Mouse (Mus musculus): ENCODE results near the gene Upk3a.

The Upk3a gene

DNA sequence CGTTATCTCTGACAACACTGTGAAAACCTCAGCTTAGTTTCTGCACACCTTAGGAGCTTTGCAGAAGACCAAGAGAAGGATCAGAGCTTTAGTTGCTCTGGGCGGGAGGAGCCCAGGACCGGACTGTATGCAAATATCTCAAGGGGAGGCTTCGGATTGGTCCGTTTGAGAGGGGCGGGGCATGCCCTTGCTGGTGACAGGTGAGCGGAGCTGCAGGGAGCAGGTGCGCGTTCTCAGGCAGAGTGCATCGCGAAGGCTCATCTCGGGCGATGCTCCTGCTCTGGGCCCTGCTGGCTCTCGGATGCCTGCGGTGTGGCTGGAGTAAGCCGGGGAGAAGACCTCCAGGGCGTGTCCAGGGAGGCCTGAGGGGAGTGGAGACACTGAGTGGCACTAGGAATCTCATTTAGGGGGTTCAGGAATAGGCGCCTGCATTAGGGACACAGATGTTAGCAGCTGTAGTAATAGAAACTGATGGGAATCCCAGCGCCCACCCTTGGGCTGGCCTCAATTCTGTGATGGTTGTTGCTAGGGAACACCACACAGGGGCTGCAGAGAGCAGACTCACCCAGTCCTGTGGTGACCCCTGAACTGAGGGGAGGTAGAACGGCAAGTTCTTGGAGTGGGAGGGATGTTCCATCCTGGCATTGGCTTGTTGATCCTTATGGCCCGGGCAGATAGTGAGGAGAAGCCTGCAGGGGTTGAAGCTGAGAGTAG lies at the start of gene Upk3a:
Gene Upk3a (plus strand): TSS at position 191 of the 714 bp plus-strand sequence.
- peak; percentile 66 to 72 for DNase-seq

DNA sequence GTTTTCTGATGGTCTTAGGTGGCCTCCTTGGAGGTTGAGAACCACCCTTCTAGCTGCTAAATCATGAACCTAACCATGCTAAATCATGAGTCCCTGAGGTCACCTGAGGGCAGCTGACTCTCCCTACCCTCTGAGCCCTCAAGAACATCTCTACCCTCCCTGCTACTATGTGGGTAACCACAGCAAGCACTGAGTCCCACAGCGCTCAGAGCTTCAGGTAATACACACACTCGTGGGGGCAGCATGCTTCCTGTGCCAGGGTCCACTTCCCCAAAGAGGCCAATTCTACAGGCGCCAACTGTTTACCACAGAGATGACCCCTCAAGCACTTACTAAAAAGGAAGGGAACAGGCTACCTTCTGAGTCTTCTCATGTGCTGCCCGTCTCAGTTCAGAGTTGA lies 48.4 kb upstream of the Upk3a start:
- DNase-seq = no peak

DNA sequence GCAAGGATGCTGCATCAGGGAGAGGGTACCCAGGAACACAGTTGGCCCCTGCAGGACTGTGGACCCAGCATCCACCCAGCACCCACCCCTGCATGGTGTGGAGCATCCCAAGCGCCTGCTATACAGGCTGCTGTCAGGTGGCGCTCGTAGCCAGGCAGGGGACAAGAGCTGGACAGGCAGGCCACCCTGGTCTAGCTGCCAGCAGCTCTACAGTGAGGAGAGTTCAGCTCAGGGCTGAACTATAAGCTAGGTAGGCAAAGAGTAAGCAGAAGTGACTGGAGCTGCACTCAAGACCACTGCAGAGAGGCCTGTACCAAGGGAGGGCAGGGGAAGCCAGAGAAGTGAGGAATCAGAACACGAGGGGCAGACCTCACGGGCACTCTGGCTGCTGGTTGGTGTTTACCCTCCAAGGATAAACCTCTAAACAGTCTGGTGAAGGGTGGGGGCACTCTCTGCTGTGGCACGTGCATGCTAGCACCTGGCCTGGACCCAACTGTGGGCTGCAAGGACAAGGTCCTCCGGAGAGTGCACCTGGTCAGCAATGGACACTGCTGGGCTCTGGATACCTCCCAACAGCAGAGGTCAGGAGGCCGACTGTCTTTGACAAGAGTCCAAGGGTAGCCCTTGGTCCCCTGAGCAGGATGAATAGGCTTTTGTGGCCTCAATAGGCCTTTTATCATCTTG lies 43.9 kb upstream of the Upk3a start:
- peak; percentile 72 to 74 for DNase-seq

DNA sequence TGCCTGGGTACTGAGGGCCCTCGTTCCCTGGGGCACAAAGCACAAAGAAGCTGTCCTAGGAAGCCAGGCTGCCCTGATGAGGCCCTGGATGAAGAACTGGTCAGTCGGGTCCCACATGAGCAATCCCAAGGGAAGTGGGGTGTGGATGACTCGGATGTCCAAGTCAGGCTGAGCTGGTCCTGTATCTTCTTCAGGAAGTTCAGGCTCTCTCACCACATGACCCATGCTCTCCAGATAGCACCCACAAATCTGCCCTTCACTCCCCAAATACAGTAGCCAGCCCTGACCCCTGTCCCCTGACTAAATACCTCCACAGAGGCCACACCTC lies 43.4 kb upstream of the Upk3a start:
- DNase-seq = no peak

DNA sequence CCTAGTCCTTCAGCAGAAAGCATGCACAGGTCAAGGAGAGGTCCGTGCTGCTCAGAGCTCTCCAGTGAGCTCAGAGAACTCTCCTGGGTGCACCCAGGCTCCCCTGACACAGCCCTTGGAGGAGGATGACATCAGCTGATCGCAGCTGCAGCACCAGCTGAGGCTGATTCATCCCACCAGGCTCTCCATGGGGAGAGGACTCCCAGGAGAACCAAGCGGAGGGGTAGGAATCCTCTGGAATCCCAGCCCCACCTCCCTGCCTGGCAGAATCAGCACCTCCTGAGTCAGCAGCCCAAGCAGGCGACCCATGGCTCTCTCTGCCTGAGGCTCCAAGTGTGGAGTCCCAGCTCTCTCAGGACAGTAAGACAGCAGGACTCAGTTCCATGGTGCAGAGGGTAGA lies 41.2 kb upstream of the Upk3a start:
- no peak for DNase-seq

DNA sequence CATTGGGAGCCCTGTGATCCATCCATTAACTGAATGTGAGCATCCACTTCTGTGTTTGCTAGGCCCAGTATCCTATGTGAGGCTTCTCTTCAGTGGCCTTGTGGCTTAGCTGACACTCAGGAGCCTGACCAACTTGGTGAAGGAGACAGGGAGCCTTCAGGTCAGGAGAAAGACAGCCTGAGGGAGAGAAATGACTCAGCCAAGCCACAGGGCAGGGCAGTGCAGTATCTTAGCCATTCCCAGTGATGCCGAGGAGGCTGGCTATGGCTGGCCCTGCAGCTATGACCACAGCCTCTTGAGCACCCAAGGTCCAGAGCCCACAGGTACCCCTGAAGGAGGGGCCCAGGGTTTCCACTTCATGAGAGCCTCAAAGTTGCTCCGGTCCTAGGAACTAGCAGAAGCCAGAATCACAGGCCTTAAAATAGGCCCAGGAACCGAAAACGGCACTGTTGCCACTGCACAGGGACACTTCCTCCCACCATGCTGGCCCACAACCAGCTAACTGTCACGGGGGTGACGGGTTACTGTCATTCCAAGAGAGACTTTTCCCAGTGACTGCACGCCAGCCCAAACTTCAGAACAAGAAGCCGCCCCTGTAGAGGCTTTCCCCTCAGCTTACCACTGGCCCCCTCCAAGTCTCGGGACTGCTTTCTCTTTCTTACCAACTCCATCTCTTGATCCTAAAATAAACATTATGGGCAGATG lies 35.2 kb upstream of the Upk3a start:
- no peak for DNase-seq

DNA sequence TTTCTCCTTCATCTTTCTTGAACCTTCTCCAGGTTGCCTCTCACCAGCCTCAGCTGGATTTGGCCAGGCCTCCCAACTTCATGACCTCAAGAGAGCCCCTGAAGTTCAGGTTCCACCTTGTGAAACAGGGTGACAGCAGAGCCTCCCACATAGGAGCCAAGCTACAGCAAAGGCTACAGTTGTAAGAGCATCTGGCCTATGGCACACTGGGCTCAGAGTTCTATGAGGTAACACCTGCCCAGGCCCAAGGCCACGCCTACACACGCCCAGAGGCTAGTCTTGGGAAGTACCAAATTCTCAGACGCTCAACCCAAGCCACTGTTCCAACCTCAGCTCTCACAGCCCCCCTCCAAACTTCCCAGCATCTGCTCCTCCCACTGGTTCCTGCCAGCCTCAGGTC lies 34.1 kb upstream of the Upk3a start:
- no peak for DNase-seq

DNA sequence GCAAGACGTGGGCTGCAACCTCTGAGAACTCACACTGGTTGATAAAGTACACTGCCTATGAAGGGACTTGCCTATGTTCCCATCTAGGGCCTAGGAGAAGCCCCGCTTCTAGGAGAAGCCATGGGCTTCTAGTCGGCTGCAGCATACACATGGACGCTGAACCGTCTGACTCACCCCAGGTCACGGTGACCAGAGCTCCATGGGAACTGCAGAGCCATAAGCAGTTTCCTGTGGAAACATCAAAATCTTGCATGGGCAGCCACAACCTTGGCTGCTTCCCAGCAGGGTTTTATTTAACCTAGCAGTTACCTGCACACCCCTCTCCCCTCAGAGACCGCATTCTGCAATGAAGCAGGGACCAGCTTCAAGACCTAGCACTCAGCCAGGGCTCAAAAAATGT lies 33.2 kb upstream of the Upk3a start:
- DNase-seq = no peak

DNA sequence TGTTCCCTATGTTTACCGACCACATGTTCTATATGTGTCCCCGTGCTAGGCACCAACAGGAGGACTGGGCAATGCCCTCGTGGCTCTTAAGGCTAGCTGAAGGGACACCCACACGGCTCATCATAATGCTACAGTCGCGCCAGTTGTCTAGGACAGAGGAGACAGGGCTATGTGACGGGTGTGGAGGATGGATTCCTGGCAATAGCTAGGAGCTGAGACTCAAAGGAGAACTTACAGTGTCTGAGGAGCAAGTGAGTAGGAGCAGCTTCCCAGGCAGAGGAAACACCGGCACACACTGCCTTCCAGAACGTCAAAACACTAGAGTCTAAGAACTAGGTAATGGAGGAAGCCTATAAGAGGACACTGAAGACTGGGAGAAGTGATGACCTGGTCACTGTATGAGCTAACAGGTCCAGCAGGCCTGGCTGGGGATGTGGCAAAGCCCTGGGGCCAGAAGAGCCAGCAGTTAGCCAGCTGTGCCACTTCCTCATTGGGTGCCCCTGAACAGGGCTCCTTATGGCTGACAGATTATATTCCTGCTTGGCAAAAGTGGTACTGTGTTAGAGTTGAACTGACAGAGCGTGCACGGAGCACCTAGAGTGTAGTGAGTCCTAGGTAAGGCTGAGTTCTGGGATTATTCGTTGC lies 31.3 kb upstream of the Upk3a start:
- no peak for DNase-seq

DNA sequence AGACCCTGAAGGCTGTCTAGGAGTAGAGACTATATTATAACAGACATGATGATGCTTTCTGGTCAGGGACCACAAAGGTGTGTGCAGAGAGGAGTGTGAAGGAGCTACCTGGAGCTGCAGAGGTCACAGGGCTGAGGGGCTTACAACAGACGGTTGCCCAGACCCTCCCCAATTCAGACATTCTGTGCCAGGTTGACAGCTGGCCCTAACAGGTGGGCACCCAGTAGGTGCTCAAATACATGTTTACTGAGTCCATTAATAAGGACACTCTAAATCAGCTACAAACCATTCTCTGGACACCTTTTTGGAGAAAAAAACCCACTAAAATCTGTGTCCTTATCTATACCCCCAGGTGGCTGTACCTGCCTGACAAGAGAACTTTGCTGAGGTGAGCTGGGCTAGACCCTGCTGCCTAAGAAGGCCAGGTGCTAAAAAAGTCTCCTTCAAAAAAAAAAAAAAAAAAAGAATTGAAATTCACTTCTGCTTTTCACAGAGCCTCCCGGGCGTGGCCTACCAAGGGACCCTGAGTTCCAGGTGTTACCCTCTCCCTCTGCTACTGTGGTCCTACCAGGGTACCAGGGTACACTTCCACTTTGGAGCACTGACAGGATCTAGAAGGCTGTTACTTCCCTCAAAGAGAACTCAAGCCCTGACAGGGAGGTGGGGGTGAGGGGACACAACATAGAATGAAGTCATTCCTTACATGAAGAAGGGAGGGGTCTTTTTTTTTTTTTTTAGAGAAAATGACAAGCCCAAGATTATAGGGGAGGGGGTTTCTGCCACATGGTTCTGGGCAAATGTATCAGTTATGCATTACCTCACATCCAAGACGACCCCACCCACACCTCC lies 30.5 kb upstream of the Upk3a start:
- peak in 1 of 2 experiments; percentile 71 for DNase-seq

DNA sequence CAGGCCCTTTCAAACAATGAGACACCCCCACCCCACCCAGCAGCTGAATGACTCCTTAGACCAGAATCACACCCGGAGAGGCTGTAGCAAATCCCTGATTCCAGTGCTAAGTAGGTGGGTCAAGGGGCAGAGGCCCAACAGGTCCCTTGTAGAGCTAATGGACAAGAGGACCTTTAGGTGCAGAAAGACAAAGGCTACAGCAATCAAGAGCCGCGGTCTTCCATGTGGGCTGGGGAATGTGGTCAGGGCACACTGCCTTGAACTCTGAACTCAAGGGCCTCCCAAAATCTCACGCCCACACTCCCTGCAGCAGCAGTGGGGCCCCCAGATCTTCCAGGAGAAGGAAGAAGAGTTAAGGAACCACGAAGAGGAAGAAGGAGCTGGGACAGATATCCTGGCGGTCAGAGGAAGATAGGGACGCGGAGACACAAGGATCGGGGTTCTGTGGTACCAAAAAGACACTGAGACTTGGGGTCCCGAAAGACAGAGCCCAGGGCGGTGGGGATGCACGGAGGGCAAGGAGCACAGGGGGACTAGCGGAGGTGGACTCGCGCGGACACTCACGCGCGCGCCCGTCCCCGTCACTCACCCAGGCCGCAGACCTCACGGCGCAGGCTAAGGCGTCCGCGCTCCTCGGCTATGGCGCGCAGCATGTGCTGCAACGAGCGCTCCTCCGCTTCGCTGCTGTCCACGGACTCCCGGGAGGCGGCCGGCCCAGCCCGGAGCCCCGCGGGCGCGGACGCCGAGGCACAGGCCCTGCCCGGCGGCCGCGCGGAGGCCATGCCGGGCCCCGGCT lies 29.7 kb upstream of the Upk3a start:
- DNase-seq = peak; percentile 67 to 70

DNA sequence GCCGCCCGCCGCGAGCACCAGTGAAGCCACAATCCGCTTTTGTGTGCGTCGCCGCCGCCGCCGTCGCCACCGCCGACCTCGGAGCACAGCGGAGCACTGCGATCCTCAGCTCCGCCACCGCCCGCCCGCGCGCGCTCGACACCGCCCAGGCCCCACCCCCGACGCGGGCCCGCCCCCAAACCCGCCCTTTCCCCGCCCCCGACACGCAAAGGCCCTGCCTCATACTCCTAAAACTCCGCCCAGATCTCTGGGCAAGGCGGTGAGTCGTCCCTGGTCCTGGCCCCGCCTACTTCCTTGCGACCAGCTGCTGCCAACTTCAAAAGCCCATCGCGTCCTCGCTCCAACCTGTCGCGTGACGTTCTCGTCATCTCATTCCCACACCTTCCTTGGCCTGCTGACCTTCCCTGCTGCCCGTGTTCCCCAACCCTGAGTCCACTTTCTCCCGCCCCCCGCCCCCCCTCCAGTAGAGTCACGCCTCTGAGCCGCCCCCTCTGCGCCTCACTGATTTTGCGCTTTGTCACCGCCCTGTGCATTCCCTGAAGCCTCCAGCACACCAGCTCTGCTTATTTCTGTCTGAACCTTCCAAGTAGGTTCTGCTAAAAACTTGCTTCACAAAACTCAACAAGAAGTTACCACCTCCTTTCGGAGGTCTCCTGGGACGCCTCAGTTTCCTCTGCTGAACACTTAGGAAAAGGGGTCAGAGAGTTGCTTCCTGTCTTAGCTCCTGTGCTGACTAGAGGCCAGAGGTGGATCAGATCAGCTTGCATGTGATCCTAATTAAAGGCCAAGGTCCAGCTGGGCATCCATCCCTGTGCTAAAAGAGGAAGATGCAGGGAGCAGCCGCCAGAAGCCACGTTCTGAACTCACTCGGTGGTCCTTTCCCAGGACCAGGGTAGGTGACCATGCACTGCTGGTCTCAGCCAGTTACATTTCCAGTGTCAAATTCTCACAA lies 28.8 kb upstream of the Upk3a start, which contains the start of gene 5031439G07Rik:
Gene 5031439G07Rik (minus strand): TSS at position 678 of the 952 bp plus-strand sequence.
- DNase-seq = peak; percentile 89 to 90

DNA sequence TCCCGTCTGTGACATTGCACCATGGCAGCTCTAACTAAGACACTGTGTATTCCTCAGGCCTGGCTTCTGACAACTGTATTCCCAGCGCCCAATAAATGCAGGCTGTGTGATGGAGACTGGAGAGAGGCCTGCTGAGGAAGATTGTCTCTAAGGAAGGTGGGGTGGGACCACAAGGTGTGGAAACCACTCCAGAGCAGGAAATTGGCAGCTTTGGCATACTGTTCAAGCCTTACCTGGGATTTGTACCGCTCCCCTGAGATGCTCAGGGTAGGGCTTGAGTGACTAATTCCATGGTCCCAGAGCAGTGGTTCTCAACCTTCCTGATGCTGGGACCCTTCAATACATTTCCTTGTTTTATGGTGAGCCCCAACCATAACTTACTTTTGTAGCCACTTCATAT lies 27.8 kb upstream of the Upk3a start:
- no peak for DNase-seq

DNA sequence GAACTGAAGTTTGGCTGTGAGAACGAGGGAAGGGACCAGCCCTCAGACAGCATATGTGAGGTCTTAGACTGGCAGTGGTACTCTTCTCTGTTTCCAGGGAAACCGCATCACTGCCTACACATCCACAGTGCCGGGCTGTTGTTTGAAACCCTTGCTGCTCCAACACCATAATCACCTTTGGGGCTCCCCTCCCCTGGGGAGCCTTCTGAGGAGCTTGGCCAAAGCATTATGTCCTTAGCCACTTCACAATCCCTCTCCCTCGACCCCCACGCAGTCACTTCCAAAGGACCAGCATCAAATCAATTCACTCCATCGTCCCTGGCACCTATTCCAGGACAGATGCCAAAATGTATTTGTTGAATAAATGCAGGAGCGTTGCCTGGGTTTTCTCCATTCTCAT lies 27.2 kb upstream of the Upk3a start:
- DNase-seq = no peak

DNA sequence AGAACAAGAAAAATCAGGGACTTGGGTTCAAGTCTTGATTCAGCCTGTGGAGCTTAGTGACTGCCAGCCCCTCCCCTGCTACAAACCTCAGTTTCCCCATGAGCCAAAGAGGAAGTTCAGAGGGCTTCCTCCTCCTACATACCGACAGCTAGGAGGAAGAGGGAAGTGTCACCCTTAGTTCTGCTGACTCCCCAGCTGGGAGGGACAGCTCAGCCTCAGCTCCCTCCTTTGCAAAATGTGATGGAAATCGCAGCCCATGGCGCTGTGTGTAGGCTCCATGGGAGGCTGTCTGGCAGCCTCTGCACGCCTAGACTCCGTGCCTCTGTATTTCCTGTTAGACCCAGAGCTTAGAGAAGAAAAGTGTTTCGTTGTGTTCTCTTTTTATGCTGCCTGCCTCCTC lies 22.4 kb upstream of the Upk3a start:
- no peak for DNase-seq

DNA sequence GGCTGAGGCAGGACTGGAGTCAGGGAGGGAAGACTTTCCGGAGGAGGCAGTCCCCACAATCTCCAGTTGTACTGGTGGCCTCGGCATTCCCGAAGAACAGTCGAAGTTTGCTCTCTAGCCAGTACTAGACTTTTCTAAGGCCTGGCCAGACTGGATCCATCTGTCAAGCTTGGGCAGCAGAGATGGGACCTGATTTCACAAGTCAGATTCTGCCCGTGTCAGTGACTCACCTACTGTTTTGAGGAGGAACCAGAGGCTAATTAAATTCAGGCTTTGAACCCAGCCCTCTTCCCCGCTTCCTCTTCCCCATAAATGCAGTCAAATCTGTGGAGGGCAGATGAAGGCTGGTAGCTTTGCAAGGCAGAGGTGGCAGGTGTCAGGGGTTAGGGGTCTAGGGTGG lies 21.9 kb upstream of the Upk3a start:
- DNase-seq = no peak

DNA sequence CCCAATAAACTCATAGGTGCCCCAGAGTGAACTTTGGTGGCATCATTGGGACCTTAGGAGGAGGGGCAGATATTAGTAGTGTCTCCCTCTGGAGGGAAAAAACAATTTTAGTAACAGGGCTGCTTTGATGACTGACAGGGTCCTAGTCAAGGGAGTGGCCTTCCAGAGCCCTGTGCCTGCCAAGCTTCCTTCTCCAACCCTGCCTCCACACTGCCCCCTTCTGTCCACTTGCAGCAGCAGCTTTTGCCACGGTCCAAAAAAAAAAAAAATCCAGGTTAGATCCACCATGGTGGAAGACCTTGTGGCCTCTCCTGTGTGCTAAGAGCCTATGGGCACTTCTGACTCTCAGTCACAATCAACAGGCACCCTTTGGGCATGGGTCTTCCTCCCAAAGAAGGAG lies 21.0 kb upstream of the Upk3a start:
- peak; percentile 70 to 87 for DNase-seq

DNA sequence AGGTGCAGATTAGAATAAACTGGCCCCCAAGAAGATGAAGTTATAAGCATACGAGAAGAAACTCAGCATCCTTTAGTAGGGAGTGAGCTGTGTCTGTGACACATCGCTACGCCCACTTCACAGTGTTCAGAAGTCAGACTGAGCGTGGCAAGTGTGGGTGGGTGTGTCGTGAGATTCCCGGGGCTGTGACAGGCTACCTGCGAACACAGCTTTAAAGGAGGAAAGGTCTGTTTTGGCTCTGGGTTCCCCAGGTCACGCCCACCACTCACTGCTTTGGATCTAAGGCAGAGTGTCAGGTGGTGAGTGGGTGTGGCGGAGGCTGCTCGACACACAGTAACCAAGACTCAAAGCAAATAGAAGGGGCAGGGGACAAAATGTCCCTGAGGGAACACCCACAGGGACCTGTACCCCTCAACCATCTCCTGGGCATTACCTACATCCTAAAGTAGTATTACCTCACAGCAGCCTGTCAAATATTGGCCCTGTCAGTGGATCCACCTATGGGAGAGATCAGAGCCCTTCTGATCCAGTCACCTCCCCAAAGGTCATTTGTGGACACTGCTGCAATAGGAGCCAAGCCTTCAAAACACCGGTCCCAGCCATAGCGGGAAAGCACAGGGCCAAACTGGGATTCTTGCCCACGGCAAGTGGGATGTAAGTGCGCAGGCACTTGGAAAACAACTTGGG lies 19.0 kb upstream of the Upk3a start:
- no peak for DNase-seq

DNA sequence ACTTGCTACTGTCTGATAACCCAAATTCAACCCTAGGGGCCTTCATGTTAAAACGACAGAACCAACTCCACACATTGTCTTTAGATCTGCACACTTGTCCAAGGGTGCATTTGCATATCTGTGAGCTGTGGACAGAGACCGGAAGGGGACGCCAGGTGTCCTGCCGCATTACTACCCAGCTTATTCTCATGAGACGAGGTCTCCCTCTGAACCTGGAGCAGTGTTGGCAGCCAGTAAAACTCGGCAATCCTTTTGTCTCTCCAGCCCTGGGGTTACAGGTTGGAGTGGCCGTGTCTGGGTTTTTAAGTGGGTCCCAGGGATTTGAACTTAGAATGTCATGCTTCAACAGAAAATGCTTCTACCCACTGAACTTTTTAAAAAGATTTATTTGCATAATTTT lies 17.0 kb upstream of the Upk3a start:
- no peak for DNase-seq

All from cerebellum, postnatal 14 days (tissue).